Comparison of ENCODE assay signal across 15 mouse cellular contexts in genomic region chr2:103070586-103070985, GRCm38 (mm10).
"Had no signal": no experiment of that assay in that cellular context is flagged by ENCODE, and none has a peak within 500 bp of the region (broad histone marks: within the 10 kb centered on the region; RNA-seq: fewer than 3 reads in every experiment).

No protein-coding gene starts in this region.

- H3K27ac ChIP-seq: kidney, embryonic 15.5 days; limb, embryonic 12.5 days; limb, embryonic 15.5 days; liver, embryonic 13.5 days had no signal

- H3K9me3 ChIP-seq: kidney, embryonic 15.5 days; limb, embryonic 12.5 days; limb, embryonic 15.5 days; liver, embryonic 13.5 days had no signal

- H3K4me2 ChIP-seq: kidney, embryonic 15.5 days; limb, embryonic 15.5 days; midbrain, embryonic 11.5 days had no signal

- H3K9ac ChIP-seq: kidney, embryonic 15.5 days; limb, embryonic 12.5 days; limb, embryonic 15.5 days; liver, embryonic 13.5 days had no signal

- ATAC-seq: intestine, postnatal 0 days had no signal

- H3K27me3 ChIP-seq: kidney, embryonic 15.5 days; limb, embryonic 12.5 days; limb, embryonic 15.5 days; liver, embryonic 13.5 days had no signal

- DNase-seq: kidney, adult 2 months; kidney, postnatal 14 days; kidney, postnatal 4 days; left cerebral cortex, postnatal 4 days; liver, embryonic 13.5 days; lung, adult 2 months; lung, postnatal 4 days; midbrain, embryonic 14.5 days; thymus, adult 18-20 months; thymus, postnatal 4 days had no signal

- H3K36me3 ChIP-seq: kidney, embryonic 15.5 days; limb, embryonic 12.5 days; limb, embryonic 15.5 days; liver, embryonic 13.5 days had no signal

- H3K4me3 ChIP-seq: kidney, embryonic 15.5 days; limb, embryonic 12.5 days; limb, embryonic 15.5 days; liver, embryonic 13.5 days had no signal
